Mouse (Mus musculus) myocyte (in vitro differentiated cells): Measurements from ENCODE around the gene Pou2af1. TPM values are rescaled to one million over a fixed set of nuclear protein-coding genes. Genes with fewer than 3 reads are reported as not detected.

Experiments
- H3K27me3 ChIP-seq: one replicate; pipeline ENCODE4 v1.6.1; 2011; ENCODE audit not compliant: control insufficient read depth, insufficient read depth, insufficient read length
- H3K36me3 ChIP-seq: one replicate; pipeline ENCODE4 v1.6.1; 2011; ENCODE audit not compliant: control insufficient read depth, insufficient read depth
- H3K4me2 ChIP-seq: one replicate; pipeline ENCODE4 v1.6.1; 2011; ENCODE audit warnings: low read depth, control low read depth
- H3K4me3 ChIP-seq: one replicate; pipeline ENCODE4 v1.5.1; 2011; ENCODE audit warnings: mild to moderate bottlenecking, control low read depth, moderate library complexity
- H3K79me2 ChIP-seq: one replicate; pipeline ENCODE4 v1.6.1; 2011; ENCODE audit not compliant: control insufficient read depth, insufficient read depth
- H3ac ChIP-seq: one replicate; pipeline ENCODE4 v1.6.1; 2011; ENCODE audit not compliant: control insufficient read depth, insufficient read length
- CEBPB ChIP-seq: IDR thresholded peaks from 2 replicates; pipeline ENCODE4 v1.6.1; 2011; ENCODE audit warnings: mild to moderate bottlenecking, moderate library complexity; ENCODE audit not compliant: poor library complexity, insufficient read depth, severe bottlenecking
- E2F4 ChIP-seq: IDR thresholded peaks from one replicate; pipeline ENCODE4 v1.6.1; 2011; ENCODE audit warnings: mild to moderate bottlenecking, control low read depth, moderate library complexity; ENCODE audit not compliant: insufficient read depth
- MYOD1 ChIP-seq, 3 experiments: IDR thresholded peaks; one replicate each; pipeline ENCODE4 v1.6.1; 2011; ENCODE audit warnings: control low read depth in 2 of 3, low read depth in 2 of 3, mild to moderate bottlenecking in 2 of 3, moderate library complexity in 1 of 3; ENCODE audit not compliant: insufficient read length in 2 of 3, control insufficient read depth in 1 of 3
- POLR2A ChIP-seq: IDR thresholded peaks from one replicate; pipeline ENCODE4 v1.6.1; 2011; ENCODE audit warnings: low read depth, mild to moderate bottlenecking, control low read depth, moderate library complexity; ENCODE audit not compliant: insufficient read length
- POLR2AphosphoS2 ChIP-seq: IDR thresholded peaks from one replicate; pipeline ENCODE4 v1.6.1; 2011; ENCODE audit warnings: low read depth, control low read depth; ENCODE audit not compliant: insufficient read length
- REST ChIP-seq: IDR thresholded peaks from one replicate; pipeline ENCODE4 v1.6.1; 2011; ENCODE audit warnings: mild to moderate bottlenecking, control low read depth, moderate library complexity; ENCODE audit not compliant: insufficient read depth, insufficient read length
- TCF12 ChIP-seq: IDR thresholded peaks from one replicate; pipeline ENCODE4 v1.6.1; 2011; ENCODE audit warnings: mild to moderate bottlenecking, control low read depth; ENCODE audit not compliant: poor library complexity, insufficient read depth, severe bottlenecking
- polyA plus RNA-seq: library from polyadenylated mRNA; unstranded; fragments of >200 nt; fragmentation: generic; extraction: Trizol; gene quantifications from one replicate; pipeline ENCODE4 v1.2.1, GENCODE M21; 2012; ENCODE audit warnings: missing spikeins

The Pou2af1 gene
- polyA plus RNA-seq, 1 experiment, result 1.4 TPM

DNA sequence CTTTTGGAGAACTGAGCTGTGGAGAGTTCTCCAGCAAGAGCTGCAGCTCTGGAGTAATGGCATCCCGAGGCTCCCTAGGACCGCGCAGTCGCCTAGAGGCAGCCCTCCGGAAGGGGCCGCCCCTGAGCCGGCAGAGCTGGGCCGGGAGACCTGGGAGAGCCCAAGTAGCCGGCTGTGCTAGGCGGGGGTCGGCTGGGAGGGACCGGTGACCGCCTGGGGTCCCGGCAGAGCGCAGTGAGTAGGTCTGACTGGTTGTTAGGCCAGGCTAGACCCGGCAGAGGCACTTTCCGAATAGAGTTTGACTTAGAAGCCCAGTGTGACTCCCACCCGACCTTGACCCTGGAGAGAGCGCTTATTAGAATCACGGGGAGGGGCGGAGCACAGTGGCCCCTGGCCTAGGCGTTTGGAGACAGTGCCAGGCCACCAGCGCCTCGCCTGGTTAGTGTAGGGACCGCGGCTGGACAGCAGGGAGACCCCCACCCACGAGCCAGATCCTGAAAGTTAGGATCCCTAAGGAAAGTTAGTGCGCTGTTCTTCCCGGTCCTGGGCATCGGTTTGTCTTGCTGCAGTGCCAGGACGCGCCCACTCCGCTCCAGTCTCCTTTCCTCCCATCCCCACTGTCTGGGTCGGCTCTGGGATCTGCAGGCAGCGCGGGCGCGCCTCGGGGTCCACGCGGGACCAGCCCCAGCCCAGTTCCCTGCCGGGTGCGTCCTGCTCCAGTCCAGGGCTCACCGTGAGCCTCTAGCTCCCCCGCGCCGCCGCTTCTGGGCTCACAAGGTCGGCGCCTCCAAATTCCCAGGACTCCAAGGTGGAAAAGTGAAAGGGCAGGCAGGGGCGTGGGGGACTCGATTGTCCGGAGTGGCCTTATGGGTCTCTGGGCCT is 65.2 kb downstream of the Pou2af1 start, which contains the start of gene Colca2:
Gene Colca2 (minus strand): TSS at position 70 of the 882 bp plus-strand sequence.
- Histone ChIP-seq H3K4me2 (peak within 1 kb of the TSS; percentile 83), H3K27me3 (no peaks in the 10 kb centered on the region), H3ac (peak within 1 kb of the TSS; percentile 41), H3K79me2 (no peaks in the 10 kb centered on the region), H3K36me3 (no peaks in the 10 kb centered on the region), H3K4me3 (peak within 1 kb of the TSS; percentile 34)
- TF ChIP-seq POLR2A, result peak; percentile 44
- TF ChIP-seq MYOD1 (IDR thresholded peaks at IDR 0.05; ENCODE audit: control insufficient read depth in 1 of 3, insufficient read length in 2 of 3, low read depth in 2 of 3), result peak in 1 of 3 experiments; percentile 10
- TF ChIP-seq CEBPB, result no peak
- no peak for TF ChIP-seq REST
- peak; percentile 31 for TF ChIP-seq POLR2AphosphoS2

GRCm38 (mm10) chr9:51286079-51286478 is 72.6 kb downstream of the Pou2af1 start:
- Histone ChIP-seq H3K4me2 (peak overlapping the region; percentile 37), H3K27me3 (no peaks in the 10 kb centered on the region), H3K36me3 (no peaks in the 10 kb centered on the region), H3K4me3 (no peak overlapping the region), H3ac (no peak overlapping the region), H3K79me2 (no peaks in the 10 kb centered on the region)
- TF ChIP-seq MYOD1 (IDR thresholded peaks at IDR 0.05; ENCODE audit: control insufficient read depth in 1 of 3, insufficient read length in 2 of 3, low read depth in 2 of 3) (peak in 1 of 3 experiments; percentile 16), TCF12 (no peak), E2F4 (no peak), CEBPB (peak; percentile 97)

Other genes with a start within 250 kb of the Pou2af1 start
- gene Sik2, start 204.6 kb upstream of the Pou2af1 start, polyA plus RNA-seq, result 10.5 TPM
- 0.04 TPM for gene Btg4, start 152.8 kb upstream of the Pou2af1 start, polyA plus RNA-seq
- gene Layn, start 136.6 kb upstream of the Pou2af1 start, polyA plus RNA-seq, result 18.7 TPM
- gene 4833427G06Rik, start 111.6 kb upstream of the Pou2af1 start, polyA plus RNA-seq, result 2.4 TPM
- 0.22 TPM for gene Gm32742, start 48.2 kb upstream of the Pou2af1 start, polyA plus RNA-seq
- gene Colca2, start 64.9 kb downstream of the Pou2af1 start, polyA plus RNA-seq, result 2.9 TPM
- gene 1810046K07Rik, start 115.2 kb downstream of the Pou2af1 start, polyA plus RNA-seq, result not detected